In the genomic region with DNA sequence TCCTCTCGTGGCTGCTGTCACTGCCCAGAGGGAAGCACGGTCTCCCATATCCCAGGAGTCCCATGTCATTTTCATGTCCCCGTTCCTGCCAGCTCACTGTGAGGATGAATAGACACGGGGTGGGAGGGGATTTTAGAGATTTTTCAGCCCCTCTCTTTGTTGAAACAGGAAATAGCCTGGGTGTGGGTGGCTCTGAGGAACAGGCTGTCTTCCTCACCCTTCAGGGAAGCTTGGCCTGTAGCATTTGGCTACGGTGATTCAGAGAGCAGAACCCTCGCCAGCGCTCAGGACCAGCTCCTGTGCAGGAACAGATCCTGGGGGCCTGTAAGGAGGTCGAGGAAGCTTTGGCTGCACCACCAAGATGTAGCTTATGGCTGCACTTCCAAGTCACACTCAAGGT, we compare ENCODE assay signal across 34 mouse cellular contexts. TPM values are rescaled to one million over a fixed set of nuclear protein-coding genes. Genes with fewer than 3 reads are reported as not detected.
DNase-seq lines count a peak whose midpoint lies in the region; ATAC-seq and TF ChIP-seq lines count a peak whose summit lies in the region.
"Had no signal": no experiment of that assay in that cellular context is flagged by ENCODE, and none has a peak within 500 bp of the region (broad histone marks: within the 10 kb centered on the region; RNA-seq: fewer than 3 reads in every experiment).

No protein-coding gene starts in this region.

- H3K4me2 ChIP-seq in hindbrain, embryonic 12.5 days (replicated peaks): no peak overlapping the region
- H3K4me2 ChIP-seq: embryonic facial prominence, embryonic 12.5 days; heart, embryonic 12.5 days; hindbrain, embryonic 15.5 days; limb, embryonic 12.5 days; liver, embryonic 15.5 days; lung, embryonic 14.5 days; midbrain, embryonic 12.5 days; neural tube, embryonic 12.5 days had no signal

- no peaks in the 10 kb centered on the region; the same call in 1 of the 2 replicates for H3K36me3 ChIP-seq in hindbrain, embryonic 10.5 days
- no peaks in the 10 kb centered on the region for H3K36me3 ChIP-seq in hindbrain, embryonic 12.5 days
- H3K36me3 ChIP-seq: embryonic facial prominence, embryonic 12.5 days; G1E; heart, embryonic 12.5 days; hindbrain, embryonic 15.5 days; limb, embryonic 12.5 days; liver, embryonic 15.5 days; midbrain, embryonic 12.5 days; neural tube, embryonic 12.5 days had no signal

- H3K27ac ChIP-seq in hindbrain, embryonic 10.5 days: 0 out of 2 replicates have a peak overlapping the region, but pooled peaks have one; percentile 35
- no peak overlapping the region for H3K27ac ChIP-seq in hindbrain, embryonic 12.5 days
- H3K27ac ChIP-seq in left cerebral cortex, adult 2 months: peak overlapping the region; percentile 48
- H3K27ac ChIP-seq: embryonic facial prominence, embryonic 12.5 days; gastrocnemius, adult 2 months; hindbrain, embryonic 15.5 days; limb, embryonic 12.5 days; liver, embryonic 15.5 days; midbrain, embryonic 12.5 days; neural tube, embryonic 12.5 days; stomach, postnatal 0 days had no signal

- WGBS in hindbrain, embryonic 10.5 days: 86% methylated on average over 8 of the region's 8 CpGs
- WGBS in hindbrain, embryonic 12.5 days: 82% methylated on average over 8 of the region's 8 CpGs

- peaks cover 24% of the 10 kb centered on the region for H3K4me1 ChIP-seq in hindbrain, embryonic 10.5 days (replicated peaks)
- no peaks in the 10 kb centered on the region; the same call in 1 of the 2 replicates for H3K4me1 ChIP-seq in hindbrain, embryonic 12.5 days
- H3K4me1 ChIP-seq: embryonic facial prominence, embryonic 12.5 days; heart, embryonic 12.5 days; limb, embryonic 12.5 days; liver, embryonic 15.5 days; megakaryocyte, embryonic 14.5 days had no signal

- no peaks in the 10 kb centered on the region for H3K9me3 ChIP-seq in hindbrain, embryonic 10.5 days
- H3K9me3 ChIP-seq in hindbrain, embryonic 12.5 days (replicated peaks): no peaks in the 10 kb centered on the region
- H3K9me3 ChIP-seq: embryonic facial prominence, embryonic 12.5 days; heart, embryonic 12.5 days; hindbrain, embryonic 15.5 days; limb, embryonic 12.5 days; liver, embryonic 15.5 days; midbrain, embryonic 12.5 days; neural tube, embryonic 12.5 days had no signal

- ATAC-seq in hindbrain, embryonic 12.5 days (ENCODE audit: low FRiP score): no peak
- ATAC-seq: forebrain, embryonic 14.5 days; inflammation-experienced regulatory T-cells, adult 6 months had no signal

- DNase-seq in cerebellum, adult 18-20 months: peak; percentile 59
- no peak for DNase-seq in cerebellum, adult 11 months
- no peak for DNase-seq in hindbrain, embryonic 10.5 days (ENCODE audit: low spot score)
- DNase-seq in left cerebral cortex, adult 2 months (ENCODE audit: extremely low spot score in 1 of 2, low spot score in 2 of 2): peak in 1 of 2 experiments; percentile 47
- DNase-seq in left cerebral cortex, postnatal 4 days: no peak
- peak; percentile 37 for DNase-seq in right cerebral cortex, postnatal 25 days
- DNase-seq in right cerebral cortex, postnatal 4 days: no peak
- DNase-seq: adrenal gland, adult 8-10 months; embryo, embryonic 11 days; gastrocnemius, adult 2 months; gastrocnemius, postnatal 36 days; heart, adult 18-20 months; heart, postnatal 4 days; kidney, adult 11 months; kidney, postnatal 14 days; lung, embryonic 14.5 days; lung, postnatal 36 days; thymus, adult 2 months; thymus, postnatal 36 days had no signal

- intact Hi-C loops in left cerebral cortex, adult 2 months (cut with DNase I): loop anchor here (2.0 to 5.0 kb wide), 2 partner anchors 30 to 40 kb away; no protein-coding TSS in a partner anchor
- intact Hi-C loops in left cerebral cortex, postnatal 4 days (cut with DNase I): no loop called here

- no peak overlapping the region for H3K9ac ChIP-seq in hindbrain, embryonic 12.5 days
- H3K9ac ChIP-seq: embryonic facial prominence, embryonic 12.5 days; heart, embryonic 12.5 days; hindbrain, embryonic 15.5 days; limb, embryonic 12.5 days; liver, embryonic 15.5 days; lung, embryonic 14.5 days; midbrain, embryonic 12.5 days; neural tube, embryonic 12.5 days had no signal

- no peak overlapping the region for H3K4me3 ChIP-seq in hindbrain, embryonic 10.5 days
- no peak overlapping the region for H3K4me3 ChIP-seq in hindbrain, embryonic 12.5 days
- no peak overlapping the region for H3K4me3 ChIP-seq in left cerebral cortex, adult 2 months
- H3K4me3 ChIP-seq: embryonic facial prominence, embryonic 12.5 days; gastrocnemius, adult 2 months; heart, embryonic 12.5 days; hindbrain, embryonic 15.5 days; limb, embryonic 12.5 days; liver, embryonic 15.5 days; midbrain, embryonic 12.5 days; myocyte; neural tube, embryonic 12.5 days had no signal

- no peaks in the 10 kb centered on the region for H3K27me3 ChIP-seq in hindbrain, embryonic 10.5 days (ENCODE audit: insufficient read depth, poor library complexity, severe bottlenecking)
- no peaks in the 10 kb centered on the region for H3K27me3 ChIP-seq in hindbrain, embryonic 12.5 days
- H3K27me3 ChIP-seq: embryonic facial prominence, embryonic 12.5 days; heart, embryonic 12.5 days; hindbrain, embryonic 15.5 days; limb, embryonic 12.5 days; liver, embryonic 15.5 days; megakaryocyte, embryonic 14.5 days; midbrain, embryonic 12.5 days; neural tube, embryonic 12.5 days had no signal

- no peak for TF ChIP-seq CTCF in left cerebral cortex, adult 2 months (IDR thresholded peaks at IDR 0.05)

RNA-seq across cellular contexts. Expression of gene Apba2, which starts 45.3 kb away (rescaled TPM):
- 59.1 and 88.9 TPM in 2 replicates for polyA plus RNA-seq in hindbrain, embryonic 10.5 days (2016; fragmentation: Nextera tagmentation; extraction: Ambion mirVana)
- polyA plus RNA-seq in hindbrain, embryonic 12.5 days (2016; fragmentation: Nextera tagmentation; extraction: Ambion mirVana): 112 and 119 TPM in 2 replicates
- total RNA-seq in left cerebral cortex, adult 2 months (2021): 100 to 1,000 TPM; 261 to 283 TPM
- 100 to 1,000 TPM; 204 to 211 TPM for total RNA-seq in left cerebral cortex, postnatal 4 days (2021)
- total RNA-seq: liver, adult 2 months had no signal
- polyA plus RNA-seq: G1E; inflammation-experienced regulatory T-cells, adult 6 months; myocyte had no signal

Comparison
In these comparisons a context has a peak if more than half of its experiments do, and no peak if none do; other contexts are left out.
1. DNase-seq: peak in cerebellum, adult 18-20 months (2 of 2) and right cerebral cortex, postnatal 25 days (single experiment); none in cerebellum, adult 11 months (single experiment), hindbrain, embryonic 10.5 days (single experiment), left cerebral cortex, postnatal 4 days (single experiment) and right cerebral cortex, postnatal 4 days (single experiment).